Mouse (Mus musculus): ENCODE measurements around the gene Fam192a. TPM values are rescaled to one million over a fixed set of nuclear protein-coding genes. Genes with fewer than 3 reads are reported as not detected.

Gene Fam192a
- polyA plus RNA-seq, 1 experiment from 2014 or later, result 75.9 TPM

DNA sequence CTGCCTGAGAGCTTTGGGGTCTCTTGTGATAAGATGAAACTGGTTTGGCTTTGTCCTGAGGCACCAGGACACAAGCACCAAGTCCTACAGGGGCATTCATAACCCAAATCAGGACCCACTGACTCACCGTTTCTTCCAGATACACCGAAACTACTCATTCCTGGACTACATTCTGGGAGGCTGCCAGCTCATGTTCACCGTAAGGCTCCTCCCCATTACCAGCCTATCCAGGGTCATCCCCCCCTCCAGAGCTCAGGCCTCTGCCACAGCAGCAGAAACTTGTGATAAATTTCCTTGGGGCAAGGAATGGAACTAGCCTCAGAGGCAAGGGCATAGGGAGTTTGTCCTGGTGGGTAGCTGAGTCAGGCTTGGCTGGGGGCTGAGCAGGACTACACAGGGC is 44.5 kb downstream of the Fam192a start:
- ATAC-seq (peak; percentile 33), DNase-seq (ENCODE audit: low read depth, low spot score) (no peak)
- H3K27me3 ChIP-seq, result no peaks in the 10 kb centered on the region
- no peak for TF ChIP-seq CTCF (IDR thresholded peaks at IDR 0.05)
- ChIA-PET POLR2A (interaction anchor here (0.6 kb wide), 1 partner anchor 24 kb away, joined by 3 read pairs; no protein-coding TSS in a partner anchor), CTCF (interaction anchor here (1.7 kb wide), 1 partner anchor 146 kb away, joined by 4 read pairs; no protein-coding TSS in a partner anchor)
- in situ Hi-C loops (cut with MboI; ENCODE audit: low pct_unique_long_range_greater_than_20kb), result no loop called here

DNA sequence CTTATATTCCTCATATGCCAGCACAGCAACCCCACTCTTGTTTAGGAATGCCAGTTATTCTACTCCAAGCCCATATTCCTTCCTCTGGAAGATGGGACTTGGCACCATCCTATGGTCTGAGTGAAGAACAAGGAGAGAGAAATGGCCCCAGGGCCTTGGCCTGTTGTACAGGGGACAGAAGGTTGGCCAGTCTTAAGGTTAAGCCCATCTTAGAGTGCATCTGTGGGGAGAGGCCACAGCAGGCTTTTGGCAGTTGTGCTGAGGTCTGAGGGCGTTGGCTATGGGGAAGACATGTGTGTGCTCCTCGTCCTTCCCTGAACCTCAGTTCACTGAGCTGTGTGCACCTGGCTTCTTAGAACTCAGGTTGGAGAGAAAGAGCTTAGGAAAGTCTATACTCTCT is 49.1 kb downstream of the Fam192a start:
- ATAC-seq, result no peak
- no peak for TF ChIP-seq CTCF (IDR thresholded peaks at IDR 0.05)
- ChIA-PET CTCF (no interaction called here), POLR2A (no interaction called here)
- H3K27me3 ChIP-seq, result no peaks in the 10 kb centered on the region
- DNase-seq (ENCODE audit: low read depth, low spot score), result no peak
- in situ Hi-C loops (cut with MboI; ENCODE audit: low pct_unique_long_range_greater_than_20kb), result no loop called here

DNA sequence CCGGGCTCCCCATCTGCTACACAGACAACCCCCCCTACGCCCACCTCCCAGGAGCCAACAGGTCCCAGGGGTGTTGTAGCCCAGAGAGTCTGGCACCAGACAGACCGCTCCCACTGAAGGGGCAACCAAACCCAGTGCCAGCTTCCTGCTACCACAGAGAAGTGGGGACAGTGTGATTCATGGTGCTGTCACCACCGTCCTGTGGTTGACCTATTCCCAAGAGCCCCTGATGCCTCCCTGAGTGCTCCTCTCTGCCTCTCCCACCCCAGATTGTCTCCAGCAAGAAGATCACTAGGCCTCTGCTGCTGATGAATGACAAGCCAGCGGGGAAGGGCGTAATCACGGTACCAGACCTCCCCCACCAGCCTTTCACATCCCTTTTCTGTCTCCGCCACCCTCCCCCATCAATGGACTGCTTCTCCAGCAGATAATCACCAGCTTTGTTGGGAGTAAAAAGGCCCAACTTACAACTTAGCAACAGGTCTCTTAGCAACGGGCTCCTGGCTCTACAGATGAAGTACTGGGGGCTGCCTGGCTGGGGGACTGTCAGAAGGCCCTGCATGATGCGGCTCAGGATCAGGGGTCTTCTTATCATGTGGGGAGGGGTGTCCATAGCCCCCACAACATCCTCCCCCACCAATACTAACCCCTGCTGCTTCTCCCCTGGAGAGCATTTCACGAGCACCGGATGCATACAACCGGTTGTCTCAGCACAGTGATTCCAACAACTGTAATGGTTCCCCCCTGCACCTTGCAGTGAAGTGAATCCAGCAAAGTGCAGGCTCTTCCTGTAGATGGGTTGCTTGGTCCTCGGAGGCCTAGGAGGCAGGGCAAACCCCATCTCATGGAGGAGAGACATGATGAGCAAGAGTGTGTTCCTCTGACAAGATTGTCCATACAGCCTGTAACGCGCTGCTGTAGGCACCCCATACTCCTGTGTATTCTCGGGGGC is 50.0 kb downstream of the Fam192a start:
- ATAC-seq (no peak), DNase-seq (ENCODE audit: low read depth, low spot score) (no peak)
- TF ChIP-seq CTCF (IDR thresholded peaks at IDR 0.05), result no peak
- in situ Hi-C loops (cut with MboI; ENCODE audit: low pct_unique_long_range_greater_than_20kb), result no loop called here
- no peaks in the 10 kb centered on the region for H3K27me3 ChIP-seq
- ChIA-PET CTCF (no interaction called here), POLR2A (interaction anchor here (0.8 kb wide), 1 partner anchor 13 kb away, joined by 5 read pairs; no protein-coding TSS in a partner anchor)

DNA sequence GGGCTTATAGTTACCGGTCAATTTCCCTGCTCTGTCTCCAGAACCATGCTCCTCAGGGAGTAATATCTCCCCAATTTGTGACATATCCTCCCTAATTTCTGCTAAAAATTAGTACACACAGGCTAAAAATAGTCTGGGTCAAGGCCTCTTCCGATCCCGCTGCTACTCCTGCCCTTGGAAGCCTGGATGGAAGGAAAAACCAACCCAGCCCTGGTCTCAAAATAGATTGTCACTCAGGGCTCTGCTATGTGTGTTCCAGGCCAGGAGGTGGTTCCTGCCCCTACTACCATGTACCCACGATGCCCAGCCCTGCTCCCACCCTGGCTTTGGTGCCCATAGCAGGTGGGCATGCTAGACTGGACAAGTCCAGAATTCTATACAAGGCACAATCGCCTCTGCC is 51.8 kb downstream of the Fam192a start:
- DNase-seq (ENCODE audit: low read depth, low spot score) (no peak), ATAC-seq (no peak)
- in situ Hi-C loops (cut with MboI; ENCODE audit: low pct_unique_long_range_greater_than_20kb), result no loop called here
- H3K27me3 ChIP-seq, result no peaks in the 10 kb centered on the region
- POLR2A ChIA-PET, result no interaction called here
- no peak for TF ChIP-seq CTCF (IDR thresholded peaks at IDR 0.05)
- CTCF ChIA-PET, result no interaction called here

DNA sequence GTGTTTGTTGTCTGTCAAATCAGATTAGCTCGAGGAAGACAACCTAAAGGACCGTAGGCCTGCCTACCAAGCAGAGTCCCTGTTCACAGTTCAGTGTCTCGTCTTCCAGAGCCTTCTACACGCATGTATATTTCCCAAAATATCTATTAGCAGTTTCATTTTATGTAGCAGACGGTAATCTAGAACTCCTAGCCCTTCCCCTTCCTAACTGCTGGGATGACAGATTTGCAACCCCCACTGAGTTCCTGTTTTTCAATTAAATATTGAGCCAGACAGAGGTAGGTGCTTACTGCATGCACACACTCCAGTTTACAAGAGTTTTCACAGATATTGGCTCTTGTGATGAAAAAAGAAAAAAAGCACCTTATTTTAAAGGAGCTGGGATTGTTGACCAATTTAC is 52.3 kb downstream of the Fam192a start:
- ChIA-PET POLR2A (no interaction called here), CTCF (interaction anchor here (0.8 to 1.3 kb wide), 2 partner anchors 11 to 17 kb away, joined by 3 read pairs; no protein-coding TSS in a partner anchor)
- ATAC-seq (no peak), DNase-seq (ENCODE audit: low read depth, low spot score) (no peak)
- no peak for TF ChIP-seq CTCF (IDR thresholded peaks at IDR 0.05)
- in situ Hi-C loops (cut with MboI; ENCODE audit: low pct_unique_long_range_greater_than_20kb), result no loop called here
- no peaks in the 10 kb centered on the region for H3K27me3 ChIP-seq

DNA sequence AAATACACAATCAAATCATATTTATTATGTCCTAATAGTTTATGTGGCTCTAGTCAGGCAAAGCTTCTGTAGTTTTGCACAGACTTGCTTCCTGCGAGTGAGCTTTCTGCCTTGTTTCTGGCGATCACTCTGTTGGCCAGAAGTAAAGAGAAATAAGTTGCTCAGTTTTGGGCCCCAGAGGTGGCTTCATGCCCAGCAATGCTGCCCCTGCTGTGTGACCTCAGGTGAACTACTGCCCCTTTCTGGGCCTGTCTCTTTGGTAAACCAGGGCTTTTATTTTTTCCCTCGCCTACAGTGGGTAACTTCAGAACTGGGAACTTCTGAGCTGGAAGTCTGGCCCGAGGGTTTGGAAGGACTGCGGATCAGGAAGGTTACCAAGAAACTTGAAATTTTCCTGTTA is 52.8 kb downstream of the Fam192a start:
- TF ChIP-seq CTCF (IDR thresholded peaks at IDR 0.05), result no peak
- no peaks in the 10 kb centered on the region for H3K27me3 ChIP-seq
- DNase-seq (ENCODE audit: low read depth, low spot score), result no peak
- ChIA-PET POLR2A (no interaction called here), CTCF (interaction anchor here (0.8 to 1.4 kb wide), 3 partner anchors 10 to 17 kb away, joined by 3 read pairs; no protein-coding TSS in a partner anchor)
- ATAC-seq, result no peak
- in situ Hi-C loops (cut with MboI; ENCODE audit: low pct_unique_long_range_greater_than_20kb), result no loop called here

DNA sequence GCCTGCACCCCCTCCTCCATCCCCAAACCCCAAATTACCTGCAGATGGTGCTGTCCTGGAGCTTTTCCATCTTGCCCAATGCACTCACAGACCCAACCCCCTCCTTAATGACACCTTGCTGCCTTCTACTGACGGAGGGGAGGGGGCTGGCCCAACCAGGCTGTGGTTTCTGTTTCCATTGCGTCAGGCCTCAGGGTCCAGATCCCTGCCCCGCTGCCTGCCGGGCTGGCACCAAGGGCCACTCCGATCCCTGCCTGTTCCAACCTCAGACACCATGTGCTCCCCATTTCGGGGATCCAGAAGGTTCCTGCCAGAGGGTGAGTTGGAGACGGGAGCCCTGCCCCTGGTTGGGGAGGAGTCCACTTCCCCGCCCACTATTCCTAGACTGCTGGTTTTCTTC is 57.8 kb downstream of the Fam192a start:
- CTCF ChIA-PET, result no interaction called here
- in situ Hi-C loops (cut with MboI; ENCODE audit: low pct_unique_long_range_greater_than_20kb), result no loop called here
- no peak for TF ChIP-seq CTCF (IDR thresholded peaks at IDR 0.05)
- H3K27me3 ChIP-seq, result no peaks in the 10 kb centered on the region
- no peak for ATAC-seq
- POLR2A ChIA-PET, result no interaction called here
- DNase-seq (ENCODE audit: low read depth, low spot score), result no peak

DNA sequence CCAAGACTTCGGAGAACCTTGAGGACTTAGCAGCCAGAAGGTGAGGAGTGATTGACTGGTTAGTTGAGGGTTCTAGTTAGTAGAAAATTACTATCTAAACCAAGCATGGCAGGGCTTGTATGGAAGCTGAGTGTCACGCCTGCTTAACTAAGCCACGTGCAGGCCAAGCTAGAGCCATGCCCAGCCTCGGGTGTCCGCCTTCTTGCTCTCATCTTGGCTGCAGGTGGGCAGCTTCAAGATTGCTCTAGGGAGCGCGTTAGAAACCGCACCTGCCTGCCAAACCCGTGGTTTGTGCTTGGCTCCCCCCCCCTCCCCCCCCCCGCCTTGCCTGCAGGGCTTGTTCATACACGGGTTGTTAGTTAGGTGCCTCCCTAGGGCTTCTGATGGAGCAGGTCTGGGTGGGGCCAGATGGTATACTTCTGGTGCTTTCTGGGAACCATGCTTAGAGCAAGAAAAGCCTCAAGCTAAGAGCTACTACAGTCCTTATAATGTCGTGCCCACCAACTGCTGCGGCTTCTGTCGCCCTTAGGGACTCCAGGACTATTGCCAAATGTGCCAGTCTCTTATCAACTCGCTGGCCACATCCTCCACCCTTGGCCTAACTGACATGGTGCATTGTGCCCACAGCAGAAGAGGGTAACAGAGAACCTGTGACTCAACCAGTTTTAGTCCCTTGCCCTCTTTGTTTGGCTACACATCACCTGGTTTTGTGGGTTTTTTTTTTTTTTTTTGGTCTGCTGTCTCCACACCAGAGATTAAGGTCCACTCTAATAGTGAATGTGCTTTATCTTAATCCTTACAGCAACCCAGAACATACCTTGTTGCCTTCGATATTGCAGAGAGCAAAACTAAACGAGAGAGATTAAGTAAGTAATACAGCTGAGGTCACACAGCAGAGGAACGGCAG is 60.7 kb downstream of the Fam192a start:
- in situ Hi-C loops (cut with MboI; ENCODE audit: low pct_unique_long_range_greater_than_20kb), result no loop called here
- DNase-seq (ENCODE audit: low read depth, low spot score), result no peak
- TF ChIP-seq CTCF (IDR thresholded peaks at IDR 0.05), result no peak
- ATAC-seq, result no peak
- ChIA-PET POLR2A (no interaction called here), CTCF (no interaction called here)
- H3K27me3 ChIP-seq, result no peaks in the 10 kb centered on the region

DNA sequence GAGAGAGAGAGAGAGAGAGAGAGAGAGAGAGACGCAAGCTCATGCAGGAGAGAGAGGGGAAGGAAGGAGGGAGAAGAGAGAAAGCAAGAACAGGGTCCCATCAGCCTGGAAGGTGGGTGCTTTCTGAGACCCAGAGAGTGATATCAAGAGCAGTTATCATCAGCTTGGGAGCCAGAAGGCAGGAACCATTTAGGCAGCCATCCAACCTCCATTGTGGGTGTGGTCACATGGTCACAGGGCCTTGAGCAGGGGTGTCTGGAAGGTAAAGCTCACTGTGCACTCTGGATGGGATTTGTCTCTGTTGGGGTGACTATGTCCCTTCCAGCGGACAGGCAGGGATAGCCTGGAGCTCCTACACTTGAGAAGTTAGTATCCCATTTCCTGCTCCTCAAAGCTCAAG is 61.8 kb downstream of the Fam192a start:
- no peak for TF ChIP-seq CTCF (IDR thresholded peaks at IDR 0.05)
- ATAC-seq, result no peak
- CTCF ChIA-PET, result interaction anchor here (0.9 kb wide), 1 partner anchor 9 kb away, joined by 3 read pairs; no protein-coding TSS in a partner anchor

DNA sequence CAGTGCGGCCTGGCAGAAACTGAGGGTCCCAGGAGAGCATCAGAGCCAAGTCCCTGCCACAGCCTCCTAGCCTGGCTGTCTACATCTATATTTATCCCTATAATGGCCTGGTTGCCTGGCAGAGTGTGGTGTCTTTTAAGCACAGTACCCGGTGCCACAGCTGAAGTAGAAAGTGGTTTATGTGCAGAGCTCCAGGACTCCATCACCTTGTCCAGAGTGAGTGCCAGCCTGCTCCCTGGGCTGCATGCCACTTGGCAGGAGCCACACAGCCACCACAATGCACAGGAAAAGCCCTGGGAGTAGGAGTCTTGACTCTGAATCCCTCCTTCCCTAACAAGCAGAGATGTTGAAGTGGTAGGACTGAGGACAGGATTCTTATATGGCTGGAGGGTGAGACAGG is 64.3 kb downstream of the Fam192a start:
- in situ Hi-C loops (cut with MboI; ENCODE audit: low pct_unique_long_range_greater_than_20kb), result no loop called here
- CTCF ChIA-PET, result no interaction called here
- DNase-seq (ENCODE audit: low read depth, low spot score), result no peak

More for the DNA sequence above, 61.8 kb downstream of the Fam192a start:
- no peak for DNase-seq (ENCODE audit: low read depth, low spot score)
- no peaks in the 10 kb centered on the region for H3K27me3 ChIP-seq
- in situ Hi-C loops (cut with MboI; ENCODE audit: low pct_unique_long_range_greater_than_20kb), result no loop called here
- POLR2A ChIA-PET, result interaction anchor here (1.1 kb wide), 1 partner anchor 26 kb away, joined by 3 read pairs; no protein-coding TSS in a partner anchor

More for the DNA sequence above, 64.3 kb downstream of the Fam192a start:
- no peaks in the 10 kb centered on the region for H3K27me3 ChIP-seq
- ATAC-seq, result no peak
- POLR2A ChIA-PET, result no interaction called here
- no peak for TF ChIP-seq CTCF (IDR thresholded peaks at IDR 0.05)

Data from Patski (cell line).